Mouse (Mus musculus) heart, postnatal 25 days (tissue): ENCODE results near the gene Auts2. TPM values are rescaled to one million over a fixed set of nuclear protein-coding genes. Genes with fewer than 3 reads are reported as not detected.

ENCODE experiments used
- DNase-seq: peaks from one replicate; pipeline ENCODE4 v3.0.0; 2022; ENCODE audit warnings: low spot score
- intact Hi-C: fragments of 180-260 bp; cut with DNase I; formaldehyde crosslinking; loops from one replicate; pipeline ENCODE4 v1.15.1; 2025
- total RNA-seq, 2 experiments: library from RNA; stranded (reverse); gene quantifications; 2 replicates each; pipeline ENCODE4 v1.2.3; 2021

Gene Auts2
- total RNA-seq, 2 experiments from 2014 or later, result 33.6 to 43.8 TPM

- intact Hi-C loops, result no loop called here
- no peak for DNase-seq
Measured at GRCm38 (mm10) chr5:132337677-132338076, 205.5 kb downstream of the Auts2 start.

DNA sequence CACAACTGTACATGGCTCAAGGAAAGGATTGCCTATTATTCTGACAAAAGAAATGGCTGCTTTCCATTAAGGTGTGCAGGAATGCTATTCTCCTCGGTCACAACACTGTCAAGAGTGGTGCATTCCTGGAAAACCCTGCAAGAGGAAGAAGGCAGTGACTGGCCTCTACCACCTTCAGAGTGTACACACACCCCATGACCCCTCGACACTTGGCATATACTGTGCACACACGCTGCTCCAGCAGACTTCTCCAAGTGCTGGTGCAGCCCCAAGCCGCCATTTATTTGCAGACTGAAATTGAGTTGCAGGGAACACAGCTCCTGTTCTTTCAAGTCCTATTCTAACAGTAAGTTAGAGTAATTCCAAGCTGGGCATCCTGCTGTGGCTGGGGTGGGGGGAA is 207.4 kb downstream of the Auts2 start:
- intact Hi-C loops, result no loop called here

DNA sequence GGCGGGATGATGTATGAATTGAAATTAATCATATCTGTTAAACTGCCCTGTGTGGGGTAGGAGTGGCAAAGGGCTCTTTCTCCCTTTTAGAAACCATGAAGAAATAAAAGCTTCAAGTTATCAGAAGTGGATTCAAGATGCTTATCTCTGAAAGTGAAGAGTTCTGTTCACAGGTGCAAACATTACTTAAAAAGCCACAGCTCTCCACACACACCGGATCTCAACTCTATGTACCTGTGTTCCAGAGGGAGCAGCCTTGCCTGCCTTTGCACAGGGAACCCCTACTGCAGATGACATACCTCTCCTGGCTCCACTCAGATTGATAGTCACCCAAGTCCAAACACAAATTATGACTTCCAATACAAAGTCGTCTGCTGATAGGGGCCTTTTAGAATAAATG is 208.3 kb downstream of the Auts2 start:
- intact Hi-C loops, result no loop called here
- no peak for DNase-seq

More for the DNA sequence above, 207.4 kb downstream of the Auts2 start:
- no peak for DNase-seq

DNA sequence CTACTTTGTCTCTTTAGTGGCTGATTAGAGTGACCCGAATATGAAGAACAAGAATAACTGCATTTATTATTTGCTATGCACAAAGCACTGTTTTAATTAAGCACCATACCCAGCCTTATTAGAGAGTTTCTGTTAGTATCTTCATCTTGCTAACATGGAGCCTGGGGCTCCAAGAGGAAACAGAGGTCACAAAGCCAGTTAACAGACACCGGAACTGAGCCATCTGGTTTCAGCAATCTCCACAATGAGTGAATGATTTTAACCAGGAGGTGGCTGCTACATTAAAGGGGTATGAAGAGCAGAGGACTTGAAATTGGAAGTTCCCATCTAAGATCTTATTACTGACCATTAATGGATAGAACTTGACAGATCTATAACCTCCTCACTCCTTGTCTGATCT is 209.4 kb downstream of the Auts2 start:
- DNase-seq, result no peak
- intact Hi-C loops, result no loop called here

DNA sequence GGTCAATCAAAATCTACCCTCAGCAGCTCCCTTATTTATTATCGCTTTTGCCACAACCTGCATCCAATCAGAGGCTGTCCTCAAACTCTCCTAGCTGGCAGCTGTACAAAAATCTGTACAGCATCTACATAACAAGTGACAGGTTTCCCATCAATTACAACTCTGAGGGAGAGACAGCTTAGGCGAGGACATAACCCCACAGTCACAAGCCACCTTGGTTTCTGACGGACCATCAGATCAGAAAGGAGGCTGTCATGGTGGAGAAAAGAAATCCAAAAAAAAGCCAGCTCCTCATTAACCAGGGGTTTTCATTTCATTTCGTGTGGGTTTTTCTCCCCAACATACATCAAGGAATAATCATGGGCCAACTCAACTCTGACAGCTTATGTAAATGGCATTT is 210.6 kb downstream of the Auts2 start:
- intact Hi-C loops, result no loop called here

GRCm38 (mm10) chr5:132329171-132329936 is 213.8 kb downstream of the Auts2 start:
- intact Hi-C loops, result no loop called here
- no peak for DNase-seq

More for the DNA sequence above, 210.6 kb downstream of the Auts2 start:
- no peak for DNase-seq

GRCm38 (mm10) chr5:132324246-132324883 is 218.8 kb downstream of the Auts2 start:
- no peak for DNase-seq
- intact Hi-C loops, result no loop called here

DNA sequence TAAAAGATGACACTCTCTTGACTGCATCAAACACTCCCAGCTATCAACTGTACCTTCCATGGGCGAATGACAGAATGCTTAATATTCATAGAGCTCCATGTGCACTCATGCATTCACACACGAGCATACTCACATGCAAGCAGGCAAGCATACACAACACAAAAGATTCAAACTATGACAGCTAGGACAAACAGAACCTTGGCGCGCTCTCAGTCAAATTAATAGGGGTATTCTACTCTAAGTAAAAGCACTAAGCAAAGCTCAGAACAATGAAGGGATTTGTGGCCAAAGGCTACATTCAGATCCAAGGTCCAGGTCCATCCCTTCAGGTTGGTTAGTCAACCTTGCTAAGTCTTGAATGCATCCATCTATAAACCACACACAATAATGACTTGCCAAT is 219.5 kb downstream of the Auts2 start:
- intact Hi-C loops, result no loop called here
- no peak for DNase-seq

- no peak for DNase-seq
- intact Hi-C loops, result no loop called here
Measured at GRCm38 (mm10) chr5:132322971-132323370, 220.2 kb downstream of the Auts2 start.

GRCm38 (mm10) chr5:132318026-132318765 is 224.9 kb downstream of the Auts2 start:
- intact Hi-C loops, result no loop called here
- no peak for DNase-seq

GRCm38 (mm10) chr5:132316897-132317296 is 226.2 kb downstream of the Auts2 start:
- intact Hi-C loops, result no loop called here
- no peak for DNase-seq

GRCm38 (mm10) chr5:132314300-132314699 is 228.8 kb downstream of the Auts2 start:
- intact Hi-C loops, result no loop called here
- no peak for DNase-seq

- intact Hi-C loops, result no loop called here
- no peak for DNase-seq
Measured at GRCm38 (mm10) chr5:132307000-132307399, 236.1 kb downstream of the Auts2 start.

DNA sequence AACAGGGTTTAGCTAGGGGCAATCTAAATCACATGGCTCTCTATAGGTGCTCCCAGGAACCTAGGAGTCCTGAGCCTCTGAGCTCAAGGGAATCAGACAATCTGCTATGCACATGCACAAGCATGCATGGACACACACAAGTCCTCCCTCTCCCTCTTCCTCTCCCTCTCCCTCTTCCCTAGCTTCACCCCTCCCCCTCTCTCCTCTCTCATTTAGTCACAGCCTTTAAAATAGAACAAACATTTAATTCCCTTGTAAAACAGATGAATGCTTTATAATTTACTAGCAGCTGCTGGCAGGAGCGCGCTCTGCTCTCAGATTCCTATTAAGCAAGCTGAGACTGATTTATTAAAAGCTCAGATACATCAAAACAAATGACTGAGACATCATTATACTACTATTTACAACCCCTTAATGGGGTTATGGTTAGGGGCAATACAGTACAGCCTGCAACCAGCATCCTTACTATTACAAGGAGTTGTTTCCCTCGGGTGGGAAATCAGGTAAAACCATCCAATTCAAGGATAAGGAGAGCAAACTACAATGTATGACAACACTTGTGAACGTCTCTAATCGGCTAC is 237.7 kb downstream of the Auts2 start:
- intact Hi-C loops, result no loop called here
- DNase-seq, result no peak

DNA sequence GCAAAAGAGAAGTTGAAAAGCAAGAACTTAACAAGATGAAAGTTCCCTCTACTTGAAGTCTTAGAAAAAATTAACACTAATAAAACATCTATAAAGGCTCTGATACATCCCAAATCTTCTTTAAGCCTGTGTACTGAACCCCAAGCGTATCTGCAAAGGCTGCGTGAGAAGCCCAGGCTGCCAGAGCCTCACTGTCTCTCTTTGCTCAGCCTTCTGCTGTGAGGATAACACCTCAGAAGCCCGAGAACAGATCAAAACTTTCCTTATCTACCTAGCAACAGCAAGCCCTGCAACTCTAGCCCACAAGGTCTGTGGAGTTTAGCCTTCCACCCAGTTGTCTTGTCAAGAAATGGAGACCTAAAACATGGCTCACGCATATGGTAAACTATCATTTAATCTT is 240.4 kb downstream of the Auts2 start:
- intact Hi-C loops, result no loop called here
- DNase-seq, result no peak

DNA sequence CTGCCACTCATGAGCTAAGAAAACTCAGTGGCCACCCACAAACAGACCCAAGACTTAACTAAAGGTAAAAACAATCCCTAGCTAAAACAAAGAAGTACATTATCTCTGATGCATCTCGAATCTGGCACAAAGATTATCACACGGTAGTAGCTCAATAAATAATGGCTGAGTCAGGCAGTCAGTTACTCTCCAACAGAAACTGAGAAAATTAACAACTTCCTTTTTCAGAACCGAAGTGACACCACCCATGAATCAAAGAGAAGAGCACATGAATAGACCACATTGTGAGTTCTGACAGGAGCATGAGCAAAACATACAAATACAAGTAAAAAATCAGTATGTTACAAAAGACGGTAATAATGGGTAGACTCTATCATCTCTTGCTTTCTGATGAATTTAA is 242.3 kb downstream of the Auts2 start:
- DNase-seq, result no peak
- intact Hi-C loops, result no loop called here

GRCm38 (mm10) chr5:132299716-132300115 is 243.4 kb downstream of the Auts2 start:
- intact Hi-C loops, result no loop called here
- no peak for DNase-seq

DNA sequence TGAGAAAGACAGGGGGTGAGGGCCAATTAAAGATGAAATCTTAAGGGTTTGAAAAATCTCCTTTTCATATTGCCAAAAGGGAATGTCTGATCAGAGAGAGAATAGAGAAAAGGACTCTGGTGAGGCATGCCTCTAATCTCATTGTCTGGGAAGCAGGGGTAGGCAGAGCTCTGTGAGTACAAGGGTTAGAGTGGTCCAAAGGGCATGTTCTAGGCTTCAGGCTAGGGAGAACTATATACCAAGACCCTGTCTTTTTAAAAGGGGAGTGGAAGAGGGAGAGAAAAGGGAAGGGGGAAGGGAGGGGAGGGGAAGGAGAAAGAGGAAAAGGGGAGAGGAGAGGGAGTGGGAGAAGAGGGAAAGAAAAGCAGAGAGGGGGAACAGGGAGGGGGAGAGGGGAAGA is 244.1 kb downstream of the Auts2 start:
- no peak for DNase-seq
- intact Hi-C loops, result no loop called here

GRCm38 (mm10) chr5:132297309-132297708 is 245.8 kb downstream of the Auts2 start:
- DNase-seq, result no peak
- intact Hi-C loops, result no loop called here

DNA sequence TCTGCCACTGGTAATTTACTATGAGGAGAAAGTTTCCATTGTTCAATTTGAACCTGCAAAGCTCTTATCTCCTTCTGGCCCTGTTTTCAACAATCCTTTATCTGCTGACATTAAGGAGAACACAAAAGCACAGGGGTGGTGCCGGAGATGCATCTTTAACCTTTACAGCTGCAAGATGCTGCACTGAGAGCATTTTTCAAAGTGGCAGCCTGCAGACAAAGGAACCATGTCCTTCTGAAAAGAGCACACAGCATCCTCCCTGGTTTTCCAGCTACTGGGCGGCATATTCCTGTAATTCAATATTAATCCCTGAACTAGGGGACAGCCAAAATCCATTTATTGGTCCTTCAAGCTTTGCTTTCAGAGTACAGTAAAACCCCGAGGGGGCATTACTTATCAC is 248.7 kb downstream of the Auts2 start:
- intact Hi-C loops, result no loop called here
- DNase-seq, result no peak

- intact Hi-C loops, result no loop called here
- no peak for DNase-seq
Measured at GRCm38 (mm10) chr5:132292932-132293331, 250.2 kb downstream of the Auts2 start.
